Comparison of ENCODE assay signal across 13 mouse cellular contexts in genomic region chr2:20990907-20991306, GRCm38 (mm10).
"Had no signal": no experiment of that assay in that cellular context is flagged by ENCODE, and none has a peak within 500 bp of the region (broad histone marks: within the 10 kb centered on the region; RNA-seq: fewer than 3 reads in every experiment).

No protein-coding gene starts in this region.

- H3K27me3 ChIP-seq: kidney, embryonic 15.5 days; limb, embryonic 15.5 days; liver, embryonic 12.5 days; midbrain, embryonic 15.5 days; neural tube, embryonic 12.5 days had no signal

- H3K9me3 ChIP-seq: kidney, embryonic 15.5 days; limb, embryonic 15.5 days; liver, embryonic 12.5 days; midbrain, embryonic 15.5 days; neural tube, embryonic 12.5 days had no signal

- H3K4me1 ChIP-seq: limb, embryonic 15.5 days; liver, embryonic 12.5 days; midbrain, embryonic 15.5 days; neural tube, embryonic 12.5 days had no signal

- H3K36me3 ChIP-seq: kidney, embryonic 15.5 days; limb, embryonic 15.5 days; liver, embryonic 12.5 days; midbrain, embryonic 15.5 days; neural tube, embryonic 12.5 days had no signal

- H3K9ac ChIP-seq: kidney, embryonic 15.5 days; limb, embryonic 15.5 days; liver, embryonic 12.5 days; lung, embryonic 14.5 days; midbrain, embryonic 15.5 days; neural tube, embryonic 12.5 days had no signal

- H3K4me3 ChIP-seq: kidney, embryonic 15.5 days; limb, embryonic 15.5 days; liver, embryonic 12.5 days; midbrain, embryonic 15.5 days; neural tube, embryonic 12.5 days had no signal

- H3K27ac ChIP-seq: kidney, embryonic 15.5 days; limb, embryonic 15.5 days; liver, embryonic 12.5 days; midbrain, embryonic 15.5 days; neural tube, embryonic 12.5 days had no signal

- H3K4me2 ChIP-seq: kidney, embryonic 15.5 days; limb, embryonic 15.5 days; liver, embryonic 12.5 days; lung, embryonic 14.5 days; midbrain, embryonic 11.5 days; midbrain, embryonic 15.5 days; neural tube, embryonic 12.5 days had no signal

- DNase-seq: kidney, postnatal 14 days; left cerebral cortex, postnatal 4 days; lung, embryonic 14.5 days; lung, postnatal 10 days; lung, postnatal 4 days; retina, postnatal 1 day; thymus, postnatal 36 days had no signal

- ATAC-seq: liver, embryonic 12.5 days; midbrain, embryonic 15.5 days had no signal
